Mouse (Mus musculus) activated CD4-positive, CD25-positive, alpha-beta regulatory T cell, adult 4 months (primary cell): ENCODE measurements around the gene Wwp2. TPM values are rescaled to one million over a fixed set of nuclear protein-coding genes. Genes with fewer than 3 reads are reported as not detected.

Experiments
- ATAC-seq: one replicate; pipeline ENCODE4 v1.8.0; 2017
- polyA plus RNA-seq, 2 experiments: library from polyadenylated mRNA; unstranded; fragments of 100-300 nt; shearing (Covaris generic); gene quantifications; one replicate each; pipeline ENCODE4 v1.2.1; 2017

Gene Wwp2
- polyA plus RNA-seq, 2 experiments from 2014 or later, result 82.0 to 116 TPM

- no peak for ATAC-seq
Observed at GRCm38 (mm10) chr8:107513249-107513648, 77.1 kb downstream of the Wwp2 start.

GRCm38 (mm10) chr8:107514949-107515721 is 79.0 kb downstream of the Wwp2 start:
- no peak for ATAC-seq

- no peak for ATAC-seq
Observed at GRCm38 (mm10) chr8:107518726-107519125, 82.6 kb downstream of the Wwp2 start.

- no peak for ATAC-seq
Observed at GRCm38 (mm10) chr8:107519860-107520259, 83.7 kb downstream of the Wwp2 start.

GRCm38 (mm10) chr8:107521788-107522554 is 85.8 kb downstream of the Wwp2 start:
- ATAC-seq, result no peak

- ATAC-seq, result no peak
Observed at GRCm38 (mm10) chr8:107522555-107522833, 86.3 kb downstream of the Wwp2 start.

GRCm38 (mm10) chr8:107524535-107524934 is 88.4 kb downstream of the Wwp2 start:
- no peak for ATAC-seq

GRCm38 (mm10) chr8:107528786-107529185 is 92.6 kb downstream of the Wwp2 start:
- no peak for ATAC-seq

- no peak for ATAC-seq
Observed at GRCm38 (mm10) chr8:107537472-107537871, 101.3 kb downstream of the Wwp2 start.

- ATAC-seq, result no peak
Observed at GRCm38 (mm10) chr8:107540623-107541022, 104.5 kb downstream of the Wwp2 start.

GRCm38 (mm10) chr8:107541369-107541768 is 105.2 kb downstream of the Wwp2 start:
- ATAC-seq, result no peak

GRCm38 (mm10) chr8:107542151-107542550 is 106.0 kb downstream of the Wwp2 start:
- no peak for ATAC-seq

GRCm38 (mm10) chr8:107543714-107544113 is 107.5 kb downstream of the Wwp2 start:
- no peak for ATAC-seq

GRCm38 (mm10) chr8:107544211-107544610 is 108.0 kb downstream of the Wwp2 start:
- ATAC-seq, result no peak

- no peak for ATAC-seq
Observed at GRCm38 (mm10) chr8:107544651-107545174, 108.5 kb downstream of the Wwp2 start.

GRCm38 (mm10) chr8:107545621-107546152 is 109.5 kb downstream of the Wwp2 start:
- no peak for ATAC-seq

GRCm38 (mm10) chr8:107546154-107546553 is 110.0 kb downstream of the Wwp2 start:
- ATAC-seq, result no peak

- ATAC-seq, result no peak
Observed at GRCm38 (mm10) chr8:107546817-107547216, 110.7 kb downstream of the Wwp2 start.

GRCm38 (mm10) chr8:107552234-107552633 is 116.1 kb downstream of the Wwp2 start:
- ATAC-seq, result no peak

GRCm38 (mm10) chr8:107555231-107555630 is 119.1 kb downstream of the Wwp2 start:
- no peak for ATAC-seq

GRCm38 (mm10) chr8:107556511-107556936 is 120.4 kb downstream of the Wwp2 start:
- ATAC-seq, result no peak

GRCm38 (mm10) chr8:107560820-107561536 is 124.8 kb downstream of the Wwp2 start:
- peak; percentile 71 for ATAC-seq

- ATAC-seq, result no peak
Observed at GRCm38 (mm10) chr8:107562164-107562563, 126.0 kb downstream of the Wwp2 start.
